Mouse (Mus musculus): ENCODE results near the gene Zfp36l2. TPM values are rescaled to one million over a fixed set of nuclear protein-coding genes. Genes with fewer than 3 reads are reported as not detected.

Gene Zfp36l2
- total and polyA plus RNA-seq, 3 experiments, result 8.9 to 24.2 (median 9.0) TPM

- H3K4me1 ChIP-seq (ENCODE audit: control insufficient read depth in 1 of 2, insufficient read depth in 2 of 2), result peaks cover 5 to 19% of the 10 kb centered on the region in 2 experiments; a peak in 2 of 4 replicates
Observed at GRCm38 (mm10) chr17:84162211-84162760, 25.5 kb downstream of the Zfp36l2 start.

GRCm38 (mm10) chr17:84161231-84161854, 26.4 kb downstream of the Zfp36l2 start:
- Histone ChIP-seq H3K36me3 (replicated peaks in 1 of 2; ENCODE audit: control insufficient read depth in 1 of 2, insufficient read depth in 1 of 2, low read length in 1 of 2) (no peaks in the 10 kb centered on the region), H3K9me3 (replicated peaks; ENCODE audit: low read length) (no peaks in the 10 kb centered on the region), H3K4me2 (ENCODE audit: insufficient read depth, low read depth, poor library complexity, severe bottlenecking) (no peak overlapping the region), H3K79me2 (replicated peaks; ENCODE audit: control insufficient read depth, extremely low read depth, insufficient read depth, poor library complexity, severe bottlenecking) (no peaks in the 10 kb centered on the region), H3K27me3 (replicated peaks) (no peaks in the 10 kb centered on the region), H3K9ac (ENCODE audit: insufficient read depth, low read depth) (no peak overlapping the region), H3K27ac (ENCODE audit: insufficient read depth, low read depth) (no peak overlapping the region), H3K4me3 (replicated peaks in 1 of 3; ENCODE audit: low read depth in 2 of 3, low read length in 2 of 3, poor library complexity in 1 of 3) (no peak overlapping the region), H3K4me1 (ENCODE audit: control insufficient read depth in 1 of 2, insufficient read depth in 2 of 2) (peaks cover 5 to 19% of the 10 kb centered on the region in 2 experiments; a peak in 2 of 4 replicates)
- no peak for DNase-seq (ENCODE audit: extremely low read depth)
- in situ Hi-C loops (cut with MboI; ENCODE audit: low pct_ligation_motif_present, low pct_unique_long_range_greater_than_20kb, low sequenced_read_pairs) (no loop called here), dilution Hi-C loops (cut with MboI; ENCODE audit: extremely low pct_ligation_motif_present, extremely low pct_unique_long_range_greater_than_20kb, low sequenced_read_pairs) (no loop called here)
- TF ChIP-seq PAX5 (IDR thresholded peaks at IDR 0.05; ENCODE audit: low read length) (no peak), SIN3A (IDR thresholded peaks at IDR 0.05; ENCODE audit: low read length) (no peak), CHD1 (IDR thresholded peaks at IDR 0.05; ENCODE audit: low read depth, low read length) (no peak)

More at GRCm38 (mm10) chr17:84162211-84162760, 25.5 kb downstream of the Zfp36l2 start:
- Histone ChIP-seq H3K4me2 (ENCODE audit: insufficient read depth, low read depth, poor library complexity, severe bottlenecking) (no peak overlapping the region), H3K27me3 (replicated peaks) (no peaks in the 10 kb centered on the region), H3K36me3 (replicated peaks in 1 of 2; ENCODE audit: control insufficient read depth in 1 of 2, insufficient read depth in 1 of 2, low read length in 1 of 2) (no peaks in the 10 kb centered on the region), H3K27ac (ENCODE audit: insufficient read depth, low read depth) (no peak overlapping the region), H3K79me2 (replicated peaks; ENCODE audit: control insufficient read depth, extremely low read depth, insufficient read depth, poor library complexity, severe bottlenecking) (no peaks in the 10 kb centered on the region), H3K9ac (ENCODE audit: insufficient read depth, low read depth) (no peak overlapping the region), H3K9me3 (replicated peaks; ENCODE audit: low read length) (no peaks in the 10 kb centered on the region), H3K4me3 (replicated peaks in 1 of 3; ENCODE audit: low read depth in 2 of 3, low read length in 2 of 3, poor library complexity in 1 of 3) (no peak overlapping the region)
- dilution Hi-C loops (cut with MboI; ENCODE audit: extremely low pct_ligation_motif_present, extremely low pct_unique_long_range_greater_than_20kb, low sequenced_read_pairs), result no loop called here
- TF ChIP-seq SMC3 (IDR thresholded peaks at IDR 0.05; ENCODE audit: low read depth, low read length), result no peak
- no peak for DNase-seq (ENCODE audit: extremely low read depth)
- in situ Hi-C loops (cut with MboI; ENCODE audit: low pct_ligation_motif_present, low pct_unique_long_range_greater_than_20kb, low sequenced_read_pairs), result no loop called here

DNA sequence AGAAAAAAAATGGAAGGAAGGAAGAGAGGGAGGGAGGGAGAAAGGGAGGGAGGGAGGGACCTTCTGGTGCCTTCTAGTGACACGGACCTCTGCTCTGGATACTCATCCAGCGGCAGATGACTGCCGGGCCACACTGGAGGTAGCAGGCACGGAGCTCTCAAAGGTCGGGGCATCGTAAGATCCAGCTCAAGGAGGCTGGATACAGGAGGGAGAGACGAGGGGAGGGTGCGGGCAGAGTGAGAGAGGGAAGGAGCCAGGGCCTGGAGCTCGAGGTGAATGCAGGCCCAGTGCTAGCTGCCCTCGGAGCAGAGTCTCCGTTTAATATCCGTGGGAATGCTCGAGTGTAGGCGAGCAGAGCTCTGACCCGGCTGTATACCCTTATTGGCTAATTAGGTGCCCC, 28.9 kb downstream of the Zfp36l2 start:
- peaks cover 3% of the 10 kb centered on the region for H3K27me3 ChIP-seq (replicated peaks)
- no peaks in the 10 kb centered on the region for H3K36me3 ChIP-seq (replicated peaks in 1 of 2; ENCODE audit: control insufficient read depth in 1 of 2, insufficient read depth in 1 of 2, low read length in 1 of 2)
- H3K4me2 ChIP-seq (ENCODE audit: insufficient read depth, low read depth, poor library complexity, severe bottlenecking), result no peak overlapping the region
- peaks cover 5 to 19% of the 10 kb centered on the region in 2 experiments; a peak in 2 of 4 replicates for H3K4me1 ChIP-seq (ENCODE audit: control insufficient read depth in 1 of 2, insufficient read depth in 2 of 2)
- TF ChIP-seq USF2 (conservative IDR thresholded peaks at IDR 0.05; ENCODE audit: low read depth, low read length), result no peak
- no peak for TF ChIP-seq KAT2A (IDR thresholded peaks at IDR 0.05; ENCODE audit: insufficient replicate concordance, low read length)
- no peak for TF ChIP-seq RAD21 (IDR thresholded peaks at IDR 0.05; ENCODE audit: low read depth, low read length)
- no peak for TF ChIP-seq NRF1 (IDR thresholded peaks at IDR 0.05; ENCODE audit: low read depth, low read length)
- TF ChIP-seq MYC (IDR thresholded peaks at IDR 0.05; ENCODE audit: low read depth, low read length), result no peak
- TF ChIP-seq JUND (conservative IDR thresholded peaks at IDR 0.05; ENCODE audit: low read depth, low read length), result no peak
- no peak for TF ChIP-seq JUN (IDR thresholded peaks at IDR 0.05; ENCODE audit: insufficient read depth, low read depth, low read length)
- no peak for TF ChIP-seq POLR2AphosphoS2 (IDR thresholded peaks at IDR 0.05; ENCODE audit: low read depth, low read length)
- TF ChIP-seq CHD1 (IDR thresholded peaks at IDR 0.05; ENCODE audit: low read depth, low read length), result no peak
- no peak for TF ChIP-seq ZNF384 (IDR thresholded peaks at IDR 0.05; ENCODE audit: low read depth, low read length)
- TF ChIP-seq ZKSCAN1 (IDR thresholded peaks at IDR 0.05; ENCODE audit: borderline replicate concordance, low read depth, low read length), result no peak
- no peak for TF ChIP-seq CTCF (conservative IDR thresholded peaks at IDR 0.05 in 1 of 2, IDR thresholded peaks at IDR 0.05 in 1 of 2; ENCODE audit: low read depth in 2 of 2, low read length in 2 of 2)
- no peak for TF ChIP-seq IRF4 (IDR thresholded peaks at IDR 0.05; ENCODE audit: low read depth, low read length)
- no peak for TF ChIP-seq EP300 (IDR thresholded peaks at IDR 0.05; ENCODE audit: low read length)
- TF ChIP-seq MAX (IDR thresholded peaks at IDR 0.05; ENCODE audit: low read length), result no peak
- H3K27ac ChIP-seq (ENCODE audit: insufficient read depth, low read depth), result no peak overlapping the region
- dilution Hi-C loops (cut with MboI; ENCODE audit: extremely low pct_ligation_motif_present, extremely low pct_unique_long_range_greater_than_20kb, low sequenced_read_pairs), result no loop called here
- H3K4me3 ChIP-seq (replicated peaks in 1 of 3; ENCODE audit: low read depth in 2 of 3, low read length in 2 of 3, poor library complexity in 1 of 3), result no peak overlapping the region
- H3K79me2 ChIP-seq (replicated peaks; ENCODE audit: control insufficient read depth, extremely low read depth, insufficient read depth, poor library complexity, severe bottlenecking), result no peaks in the 10 kb centered on the region
- in situ Hi-C loops (cut with MboI; ENCODE audit: low pct_ligation_motif_present, low pct_unique_long_range_greater_than_20kb, low sequenced_read_pairs), result no loop called here
- H3K9me3 ChIP-seq (replicated peaks; ENCODE audit: low read length), result no peaks in the 10 kb centered on the region
- no peak for DNase-seq (ENCODE audit: extremely low read depth)
- H3K9ac ChIP-seq (ENCODE audit: insufficient read depth, low read depth), result no peak overlapping the region
